Mouse (Mus musculus) adrenal gland, adult 18-20 months (tissue): ENCODE data around the gene 2810021J22Rik. TPM values are rescaled to one million over a fixed set of nuclear protein-coding genes. Genes with fewer than 3 reads are reported as not detected.
"Not testable (repeated sequence)": the region's sequence is repeated elsewhere in the genome, so short reads cannot be mapped to it uniquely, and the experiment has no call there.

ENCODE experiments used
- DNase-seq, 2 experiments: peaks; one replicate each; pipeline ENCODE4 v3.0.0; 2021 to 2022; ENCODE audit warnings: low spot score in 2 of 2
- long read RNA-seq, 2 experiments: library from polyadenylated mRNA; stranded (forward); transcript quantifications; one replicate each; pipeline ENCODE4 v2.0.0; 2021
- total RNA-seq, 2 experiments: library from RNA; stranded (reverse); gene quantifications; 1 replicate in 1 of 2; 2 replicates in 1 of 2; pipeline ENCODE4 v1.2.3; 2021

The 2810021J22Rik gene
- 1 to 10 TPM; 4.0 to 5.9 TPM for total RNA-seq
- long read RNA-seq, experiment 1, partial matches to known transcripts: 0 of 1 reads
- long read RNA-seq, experiment 1, other reads (novel, unspliced or antisense): 1 of 1 reads
- long read RNA-seq, experiment 2, partial matches to known transcripts: 1 of 6 reads
- long read RNA-seq, experiment 2, other reads (novel, unspliced or antisense): 2 of 6 reads

GRCm38 (mm10) chr11:58867039-58867953 is at the start of gene 2810021J22Rik:
Gene 2810021J22Rik (plus strand): TSS chr11:58867216.
- peak; percentile 69 to 73 for DNase-seq

- not testable (repeated sequence) for DNase-seq
These were observed 38.1 kb upstream of the 2810021J22Rik start, which contains the start of gene Olfr312 for GRCm38 (mm10) chr11:58828937-58829336. Gene Olfr312 (plus strand): TSS chr11:58829237.

GRCm38 (mm10) chr11:58829764-58830163 is 37.3 kb upstream of the 2810021J22Rik start:
- no peak for DNase-seq

GRCm38 (mm10) chr11:58832541-58832940 is 34.5 kb upstream of the 2810021J22Rik start:
- not testable (repeated sequence) for DNase-seq

- DNase-seq: not testable (repeated sequence)
These were observed 28.1 kb upstream of the 2810021J22Rik start, which contains the start of gene Olfr311 for GRCm38 (mm10) chr11:58838951-58839350. Gene Olfr311 (plus strand): TSS chr11:58839251.

- DNase-seq: peak; percentile 67 to 78
These were observed 20.0 kb upstream of the 2810021J22Rik start, which contains the start of gene Gm12258 for GRCm38 (mm10) chr11:58846919-58847461. Gene Gm12258 (plus strand): TSS chr11:58847158.

- no peak for DNase-seq
These were observed 19.4 kb upstream of the 2810021J22Rik start for GRCm38 (mm10) chr11:58847636-58848035.

GRCm38 (mm10) chr11:58849731-58850130 is 17.3 kb upstream of the 2810021J22Rik start:
- no peak for DNase-seq

- DNase-seq: no peak
These were observed 6.3 kb upstream of the 2810021J22Rik start for GRCm38 (mm10) chr11:58860744-58861143.

- DNase-seq: no peak
These were observed 926 bp downstream of the 2810021J22Rik start for GRCm38 (mm10) chr11:58867954-58868330.

- no peak for DNase-seq
These were observed 3.9 kb downstream of the 2810021J22Rik start for GRCm38 (mm10) chr11:58870961-58871360.

GRCm38 (mm10) chr11:58883756-58884155 is 16.7 kb downstream of the 2810021J22Rik start:
- DNase-seq: no peak

GRCm38 (mm10) chr11:58890511-58890910 is 23.5 kb downstream of the 2810021J22Rik start:
- DNase-seq: no peak

- no peak for DNase-seq
These were observed 27.4 kb downstream of the 2810021J22Rik start for GRCm38 (mm10) chr11:58894456-58894855.

GRCm38 (mm10) chr11:58897485-58897884 is 30.5 kb downstream of the 2810021J22Rik start:
- DNase-seq: no peak

- DNase-seq: no peak
These were observed 34.1 kb downstream of the 2810021J22Rik start for GRCm38 (mm10) chr11:58901080-58901479.

GRCm38 (mm10) chr11:58903511-58904409 is 36.7 kb downstream of the 2810021J22Rik start, which contains the start of gene Zfp39:
Gene Zfp39 (minus strand): TSS chr11:58904225.
- DNase-seq: peak; percentile 96

- no peak for DNase-seq
These were observed 37.3 kb downstream of the 2810021J22Rik start for GRCm38 (mm10) chr11:58904410-58904718.

GRCm38 (mm10) chr11:58904838-58905237 is 37.8 kb downstream of the 2810021J22Rik start:
- DNase-seq: no peak

GRCm38 (mm10) chr11:58913776-58914175 is 46.8 kb downstream of the 2810021J22Rik start:
- no peak for DNase-seq
